Mouse (Mus musculus): Measurements from ENCODE around the gene Hnrnpab. TPM values are rescaled to one million over a fixed set of nuclear protein-coding genes. Genes with fewer than 3 reads are reported as not detected.
A peak's percentile ranks its signal among the peaks of the same experiment; 100 is the strongest.
"Not testable (repeated sequence)": the region's sequence is repeated elsewhere in the genome, so short reads cannot be mapped to it uniquely, and the experiment has no call there.

Hnrnpab gene
- polyA plus RNA-seq, 1 experiment from 2014 or later: 399 TPM

- no peaks in the 10 kb centered on the region for H3K36me3 ChIP-seq (replicated peaks; ENCODE audit: control insufficient read depth, insufficient read depth)
- H3K9ac ChIP-seq: peak overlapping the region; percentile 57
- ATAC-seq (ENCODE audit: low FRiP score) (no peak), DNase-seq (ENCODE audit: low spot score) (no peak)
- no peak overlapping the region for H3K27ac ChIP-seq
- H3K4me2 ChIP-seq (replicated peaks): peak overlapping the region; percentile 57
- peak overlapping the region; percentile 27 for H3K4me3 ChIP-seq (replicated peaks; ENCODE audit: low read length)
- H3K4me1 ChIP-seq (replicated peaks; ENCODE audit: control insufficient read depth, insufficient read depth, low read length): peaks cover 12% of the 10 kb centered on the region
- 4% methylated on average over 14 of the region's 14 CpGs for WGBS
- H3K9me3 ChIP-seq (ENCODE audit: control insufficient read depth, low read length): no peaks in the 10 kb centered on the region
- no peaks in the 10 kb centered on the region for H3K27me3 ChIP-seq (ENCODE audit: control insufficient read depth, insufficient read depth, low read length)
These were observed 9.0 kb upstream of the Hnrnpab start for GRCm38 (mm10) chr11:51615601-51616000.

GRCm38 (mm10) chr11:51615129-51615528, 8.5 kb upstream of the Hnrnpab start:
- ATAC-seq (ENCODE audit: low FRiP score): no peak
- Histone ChIP-seq H3K9me3 (ENCODE audit: control insufficient read depth, low read length) (no peaks in the 10 kb centered on the region), H3K4me1 (replicated peaks; ENCODE audit: control insufficient read depth, insufficient read depth, low read length) (peaks cover 7% of the 10 kb centered on the region), H3K36me3 (replicated peaks; ENCODE audit: control insufficient read depth, insufficient read depth) (no peaks in the 10 kb centered on the region), H3K9ac (peak overlapping the region; percentile 57), H3K27ac (no peak overlapping the region), H3K4me2 (replicated peaks) (peak overlapping the region; percentile 57), H3K27me3 (ENCODE audit: control insufficient read depth, insufficient read depth, low read length) (no peaks in the 10 kb centered on the region), H3K4me3 (replicated peaks; ENCODE audit: low read length) (peak overlapping the region; percentile 27)
- no peak for DNase-seq (ENCODE audit: low spot score)
- WGBS: 51% methylated on average over 7 of the region's 7 CpGs

- DNase-seq (ENCODE audit: low spot score) (no peak), ATAC-seq (ENCODE audit: low FRiP score) (no peak)
- H3K4me3 ChIP-seq (replicated peaks; ENCODE audit: low read length): no peak overlapping the region
- peaks cover 5% of the 10 kb centered on the region; the same call in 1 of the 2 replicates for H3K4me1 ChIP-seq (replicated peaks; ENCODE audit: control insufficient read depth, insufficient read depth, low read length)
- no peaks in the 10 kb centered on the region for H3K27me3 ChIP-seq (ENCODE audit: control insufficient read depth, insufficient read depth, low read length)
- no peak overlapping the region for H3K4me2 ChIP-seq (replicated peaks)
- H3K9ac ChIP-seq: no peak overlapping the region
- no peaks in the 10 kb centered on the region for H3K36me3 ChIP-seq (replicated peaks; ENCODE audit: control insufficient read depth, insufficient read depth)
- H3K9me3 ChIP-seq (ENCODE audit: control insufficient read depth, low read length): no peaks in the 10 kb centered on the region
- H3K27ac ChIP-seq: no peak overlapping the region
- 83% methylated on average over 8 of the region's 8 CpGs for WGBS
These were observed 7.6 kb upstream of the Hnrnpab start for GRCm38 (mm10) chr11:51614256-51614655.

DNA sequence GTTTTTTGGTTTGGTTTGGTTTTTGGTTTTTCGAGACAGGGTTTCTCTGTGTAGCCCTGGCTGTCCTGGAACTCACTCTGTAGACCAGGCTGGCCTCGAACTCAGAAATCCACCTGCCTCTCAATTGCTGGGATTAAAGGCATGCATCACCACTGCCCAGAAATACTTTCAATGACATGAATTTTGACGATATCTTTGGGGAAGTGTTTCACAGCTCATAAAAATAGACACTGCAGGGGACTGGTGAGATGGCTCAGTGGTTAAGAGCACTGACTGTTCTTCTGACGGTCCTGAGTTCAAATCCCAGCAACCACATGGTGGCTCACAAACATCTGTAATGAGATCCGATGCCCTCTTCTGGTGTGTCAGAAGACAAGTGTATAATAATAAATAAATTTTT, 3.3 kb upstream of the Hnrnpab start:
- not testable (repeated sequence) for H3K27ac ChIP-seq; H3K9me3 ChIP-seq (ENCODE audit: control insufficient read depth, low read length); ATAC-seq (ENCODE audit: low FRiP score); DNase-seq (ENCODE audit: low spot score); H3K36me3 ChIP-seq (replicated peaks; ENCODE audit: control insufficient read depth, insufficient read depth); H3K4me3 ChIP-seq (replicated peaks; ENCODE audit: low read length); H3K9ac ChIP-seq; H3K27me3 ChIP-seq (ENCODE audit: control insufficient read depth, insufficient read depth, low read length); H3K4me2 ChIP-seq (replicated peaks)
- 92% methylated on average over 5 of the region's 5 CpGs for WGBS
- H3K4me1 ChIP-seq (replicated peaks; ENCODE audit: control insufficient read depth, insufficient read depth, low read length): peaks cover 11% of the 10 kb centered on the region; the same call in 1 of the 2 replicates

GRCm38 (mm10) chr11:51609266-51609909, 2.7 kb upstream of the Hnrnpab start:
- no peaks in the 10 kb centered on the region for H3K27me3 ChIP-seq (ENCODE audit: control insufficient read depth, insufficient read depth, low read length)
- WGBS: 85% methylated on average over 3 of the region's 3 CpGs
- H3K27ac ChIP-seq: no peak overlapping the region
- DNase-seq (ENCODE audit: low spot score) (no peak), ATAC-seq (ENCODE audit: low FRiP score) (no peak)
- no peaks in the 10 kb centered on the region for H3K9me3 ChIP-seq (ENCODE audit: control insufficient read depth, low read length)
- H3K36me3 ChIP-seq (replicated peaks; ENCODE audit: control insufficient read depth, insufficient read depth): peaks cover 10% of the 10 kb centered on the region
- no peak overlapping the region for H3K4me3 ChIP-seq (replicated peaks; ENCODE audit: low read length)
- H3K4me2 ChIP-seq (replicated peaks): no peak overlapping the region
- H3K9ac ChIP-seq: no peak overlapping the region
- H3K4me1 ChIP-seq (replicated peaks; ENCODE audit: control insufficient read depth, insufficient read depth, low read length): peaks cover 16% of the 10 kb centered on the region

DNA sequence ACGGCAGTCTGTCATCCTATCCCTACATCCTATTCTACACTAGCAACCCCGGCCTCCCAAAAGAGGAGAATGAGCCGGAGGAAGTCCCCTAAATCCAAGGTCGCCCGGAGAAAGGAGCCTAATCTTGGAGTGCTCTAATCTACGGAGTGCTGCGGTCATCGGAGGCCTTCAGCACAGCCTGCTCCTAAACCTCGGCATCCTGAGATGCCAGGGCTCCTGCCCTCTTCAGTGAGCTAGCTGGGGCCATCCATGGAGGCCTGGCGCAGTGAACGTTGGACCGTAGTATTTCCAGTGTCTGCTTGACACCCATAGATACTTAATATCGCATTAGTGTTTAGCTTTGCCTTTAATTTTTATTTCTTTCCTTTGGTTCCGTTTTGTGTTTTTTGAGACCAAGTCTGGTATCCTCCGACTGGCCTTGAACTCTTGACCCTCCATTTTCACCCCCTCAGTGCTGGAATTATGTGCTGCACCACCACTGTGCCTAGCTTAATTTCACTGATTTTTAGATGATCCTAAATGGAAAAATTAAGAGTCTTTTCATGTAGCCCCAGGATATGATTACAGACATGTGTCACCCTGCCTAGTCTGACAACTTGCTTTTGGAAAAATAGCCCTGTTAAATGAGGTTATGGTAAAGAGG, 570 bp upstream of the Hnrnpab start:
- H3K9me3 ChIP-seq (ENCODE audit: control insufficient read depth, low read length): no peaks in the 10 kb centered on the region
- ATAC-seq (ENCODE audit: low FRiP score): peak; percentile 52; the same call in 1 of the 2 replicates
- H3K4me3 ChIP-seq (replicated peaks; ENCODE audit: low read length): peak overlapping the region; percentile 96
- H3K36me3 ChIP-seq (replicated peaks; ENCODE audit: control insufficient read depth, insufficient read depth): peaks cover 32% of the 10 kb centered on the region
- peak overlapping the region; percentile 91 for H3K27ac ChIP-seq
- H3K4me2 ChIP-seq (replicated peaks): peak overlapping the region; percentile 80
- H3K27me3 ChIP-seq (ENCODE audit: control insufficient read depth, insufficient read depth, low read length): no peaks in the 10 kb centered on the region
- no peak for DNase-seq (ENCODE audit: low spot score)
- H3K4me1 ChIP-seq (replicated peaks; ENCODE audit: control insufficient read depth, insufficient read depth, low read length): peaks cover 26% of the 10 kb centered on the region
- H3K9ac ChIP-seq: peak overlapping the region; percentile 98
- WGBS: 10% methylated on average over 15 of the region's 15 CpGs

- peak overlapping the region; percentile 96 for H3K4me3 ChIP-seq (replicated peaks; ENCODE audit: low read length)
- H3K9ac ChIP-seq: peak overlapping the region; percentile 98
- ATAC-seq (ENCODE audit: low FRiP score) (peak; percentile 54), DNase-seq (ENCODE audit: low spot score) (peak; percentile 75)
- H3K36me3 ChIP-seq (replicated peaks; ENCODE audit: control insufficient read depth, insufficient read depth): peaks cover 46% of the 10 kb centered on the region
- no peaks in the 10 kb centered on the region for H3K9me3 ChIP-seq (ENCODE audit: control insufficient read depth, low read length)
- H3K4me2 ChIP-seq (replicated peaks): peak overlapping the region; percentile 87
- peak overlapping the region; percentile 94 for H3K27ac ChIP-seq
- peaks cover 26% of the 10 kb centered on the region for H3K4me1 ChIP-seq (replicated peaks; ENCODE audit: control insufficient read depth, insufficient read depth, low read length)
- under 1% methylated on average over 81 of the region's 81 CpGs for WGBS
- H3K27me3 ChIP-seq (ENCODE audit: control insufficient read depth, insufficient read depth, low read length): no peaks in the 10 kb centered on the region
These were observed 823 bp downstream of the Hnrnpab start for GRCm38 (mm10) chr11:51605602-51606446.

- Histone ChIP-seq H3K4me2 (replicated peaks) (no peak overlapping the region), H3K9ac (no peak overlapping the region), H3K4me3 (replicated peaks; ENCODE audit: low read length) (no peak overlapping the region), H3K4me1 (replicated peaks; ENCODE audit: control insufficient read depth, insufficient read depth, low read length) (peaks cover 22% of the 10 kb centered on the region), H3K27ac (no peak overlapping the region), H3K9me3 (ENCODE audit: control insufficient read depth, low read length) (no peaks in the 10 kb centered on the region), H3K27me3 (ENCODE audit: control insufficient read depth, insufficient read depth, low read length) (no peaks in the 10 kb centered on the region), H3K36me3 (replicated peaks; ENCODE audit: control insufficient read depth, insufficient read depth) (peaks cover 82% of the 10 kb centered on the region)
- ATAC-seq (ENCODE audit: low FRiP score): no peak
- DNase-seq (ENCODE audit: low spot score): no peak
- 94% methylated on average over 3 of the region's 3 CpGs for WGBS
These were observed 4.4 kb downstream of the Hnrnpab start for GRCm38 (mm10) chr11:51602253-51602652.

DNA sequence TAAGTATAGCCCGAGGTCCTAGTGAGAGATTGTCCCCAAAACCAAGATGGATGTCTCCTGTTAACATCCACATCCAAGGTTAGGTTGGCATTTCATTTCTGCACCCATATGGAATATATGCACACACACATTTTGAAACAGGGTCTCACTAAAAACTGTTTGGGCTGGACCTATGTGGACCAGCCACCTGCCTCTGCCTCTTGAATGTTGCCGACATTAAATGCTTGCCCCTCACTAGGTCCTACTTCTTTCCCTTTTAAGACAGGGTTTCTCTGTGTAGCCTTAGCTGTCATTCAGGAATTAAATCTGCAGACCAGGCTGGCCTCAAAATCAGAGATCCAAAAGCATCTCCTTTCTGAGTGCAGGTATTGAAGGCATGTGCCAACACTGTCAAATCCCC, 9.1 kb downstream of the Hnrnpab start:
- H3K9me3 ChIP-seq (ENCODE audit: control insufficient read depth, low read length): no peaks in the 10 kb centered on the region
- no peak overlapping the region for H3K4me2 ChIP-seq (replicated peaks)
- no peak overlapping the region for H3K27ac ChIP-seq
- no peak overlapping the region for H3K4me3 ChIP-seq (replicated peaks; ENCODE audit: low read length)
- H3K4me1 ChIP-seq (replicated peaks; ENCODE audit: control insufficient read depth, insufficient read depth, low read length): no peaks in the 10 kb centered on the region
- ATAC-seq (ENCODE audit: low FRiP score): no peak
- no peaks in the 10 kb centered on the region for H3K27me3 ChIP-seq (ENCODE audit: control insufficient read depth, insufficient read depth, low read length)
- no peak overlapping the region for H3K9ac ChIP-seq
- 72% methylated on average over 2 of the region's 2 CpGs for WGBS
- peaks cover 100% of the 10 kb centered on the region for H3K36me3 ChIP-seq (replicated peaks; ENCODE audit: control insufficient read depth, insufficient read depth)
- no peak for DNase-seq (ENCODE audit: low spot score)

All from hindbrain, embryonic 14.5 days (tissue).